Mouse (Mus musculus): Measurements from ENCODE around the gene Topaz1.

Topaz1 gene

DNA sequence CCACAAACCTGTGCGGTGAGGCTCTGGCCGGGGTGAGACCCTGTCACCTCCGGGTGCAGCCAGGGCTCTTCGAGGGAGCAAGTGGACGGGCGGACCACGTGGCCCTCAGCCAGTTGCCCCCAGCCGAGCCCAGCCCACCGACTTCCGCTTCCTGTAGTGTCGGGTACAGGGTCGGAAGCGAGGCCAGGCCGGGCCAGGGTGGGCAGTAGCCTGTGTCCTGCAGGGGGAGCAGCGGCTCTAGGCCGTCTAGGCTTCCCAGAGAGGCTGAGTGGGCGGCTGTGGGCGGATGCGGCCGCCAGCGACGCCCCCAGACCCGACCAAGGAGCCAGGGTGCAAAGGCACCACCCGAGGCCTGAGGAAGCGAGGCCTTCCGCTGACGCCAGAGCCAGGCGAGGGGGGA lies at the start of gene Topaz1:
Gene Topaz1, plus strand, starts transcription at position 287 of the 400 bp plus-strand sequence.
- DNase-seq (ENCODE audit: low read depth, low spot score): no peak

GRCm38 (mm10) chr9:122701817-122702216 lies 45.3 kb upstream of the Topaz1 start:
- DNase-seq (ENCODE audit: low read depth, low spot score): peak; percentile 67

- no peak for DNase-seq (ENCODE audit: low read depth, low spot score)
These were observed 33.3 kb upstream of the Topaz1 start for GRCm38 (mm10) chr9:122713836-122714235.

DNA sequence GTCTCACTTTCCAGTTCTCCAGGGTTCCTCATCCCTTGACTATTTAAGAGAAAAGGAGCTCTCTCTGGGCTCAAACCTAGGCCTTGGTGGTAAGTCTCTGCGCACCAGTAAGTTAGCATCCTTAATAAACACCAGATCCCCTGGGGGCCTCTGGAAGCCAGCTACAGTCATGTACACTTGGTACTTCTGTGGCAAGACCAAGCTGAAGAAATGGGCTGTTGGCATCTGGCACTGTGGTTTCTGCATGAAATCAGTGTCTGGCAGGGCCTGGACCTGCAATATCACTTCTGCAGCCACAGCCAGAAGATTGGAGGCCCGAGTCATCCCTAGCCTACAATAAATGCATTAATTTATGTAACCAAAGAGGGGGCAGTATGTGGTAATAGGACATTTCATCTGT lies 32.1 kb upstream of the Topaz1 start:
- DNase-seq (ENCODE audit: low read depth, low spot score): no peak

GRCm38 (mm10) chr9:122716131-122716921 lies 30.8 kb upstream of the Topaz1 start:
- no peak for DNase-seq (ENCODE audit: low read depth, low spot score)

DNA sequence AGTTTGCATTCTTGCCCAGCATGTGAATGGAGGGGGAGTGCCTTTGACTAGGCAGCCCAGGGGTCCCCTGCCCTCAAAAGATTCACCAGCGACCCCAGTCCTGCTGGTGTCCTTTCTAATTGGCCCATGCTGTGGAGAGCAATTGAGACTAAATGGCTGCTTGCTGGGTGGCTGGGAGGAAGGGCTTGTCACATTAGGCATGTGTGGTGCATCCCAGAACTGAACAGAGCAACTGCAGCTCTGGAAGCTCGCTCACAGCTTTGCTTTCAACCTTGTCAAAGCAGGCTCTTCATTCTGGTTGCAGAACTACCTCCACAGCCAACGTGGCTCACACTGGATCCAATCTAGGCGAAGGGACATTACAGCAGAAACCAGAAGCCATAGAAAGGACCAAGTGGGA lies 24.9 kb upstream of the Topaz1 start:
- DNase-seq (ENCODE audit: low read depth, low spot score): no peak

DNA sequence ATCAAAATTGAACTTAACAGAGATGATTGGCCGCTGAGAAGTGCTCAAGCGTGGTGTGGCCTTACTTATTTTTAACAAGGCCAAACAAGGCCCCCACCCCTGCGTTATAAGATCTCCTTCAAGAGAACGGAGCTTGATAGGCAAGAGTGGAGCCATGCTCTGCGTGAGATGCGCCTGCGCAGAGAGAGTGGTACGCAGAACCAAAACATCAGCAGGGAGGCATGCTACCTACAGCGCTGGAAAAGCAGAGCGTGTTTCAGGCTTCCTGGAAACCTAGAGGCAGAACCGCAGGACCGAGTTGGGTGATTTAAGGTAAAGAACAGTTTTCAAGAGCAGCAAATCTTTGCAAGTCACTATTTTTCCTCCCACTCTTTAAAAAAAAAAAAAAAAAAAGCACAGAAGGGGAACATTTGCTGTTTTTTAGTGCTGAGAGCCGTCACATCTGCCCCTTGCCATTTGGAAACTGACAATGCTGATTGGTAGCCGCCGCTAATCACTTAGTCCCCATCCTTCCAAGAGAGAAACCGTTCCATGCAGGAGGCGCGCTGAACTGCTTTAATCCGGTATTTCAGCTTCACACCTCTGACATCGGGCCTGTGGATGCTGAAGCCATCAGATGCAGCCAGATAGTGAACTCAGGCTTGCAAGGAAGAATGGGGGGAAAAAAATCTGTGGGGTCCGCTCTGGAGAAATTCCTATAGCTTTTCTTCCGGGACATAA lies 21.9 kb upstream of the Topaz1 start:
- no peak for DNase-seq (ENCODE audit: low read depth, low spot score)

- DNase-seq (ENCODE audit: low read depth, low spot score): peak; percentile 77
These were observed 17.6 kb upstream of the Topaz1 start for GRCm38 (mm10) chr9:122729500-122729899.

GRCm38 (mm10) chr9:122732126-122732810 lies 14.9 kb upstream of the Topaz1 start:
- no peak for DNase-seq (ENCODE audit: low read depth, low spot score)

DNA sequence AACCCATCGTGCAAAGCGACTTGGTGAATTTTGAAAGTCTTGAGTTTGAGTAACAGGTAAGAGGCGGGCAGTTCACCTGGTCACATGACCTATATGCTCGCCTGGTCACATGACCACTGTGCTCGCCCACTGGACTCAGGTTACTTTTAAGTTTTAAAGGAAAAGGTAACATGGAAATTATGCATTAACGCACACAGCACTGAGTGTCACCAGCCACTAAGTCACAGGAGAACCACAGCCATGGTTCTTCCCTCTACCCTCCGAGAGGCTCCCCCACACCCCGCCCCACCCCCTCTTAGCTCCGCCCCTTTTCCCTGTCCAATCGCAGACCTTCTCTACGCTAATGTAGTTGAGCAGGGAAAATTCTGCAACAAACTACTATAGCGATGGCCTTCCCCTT lies 13.9 kb upstream of the Topaz1 start:
- no peak for DNase-seq (ENCODE audit: low read depth, low spot score)

DNA sequence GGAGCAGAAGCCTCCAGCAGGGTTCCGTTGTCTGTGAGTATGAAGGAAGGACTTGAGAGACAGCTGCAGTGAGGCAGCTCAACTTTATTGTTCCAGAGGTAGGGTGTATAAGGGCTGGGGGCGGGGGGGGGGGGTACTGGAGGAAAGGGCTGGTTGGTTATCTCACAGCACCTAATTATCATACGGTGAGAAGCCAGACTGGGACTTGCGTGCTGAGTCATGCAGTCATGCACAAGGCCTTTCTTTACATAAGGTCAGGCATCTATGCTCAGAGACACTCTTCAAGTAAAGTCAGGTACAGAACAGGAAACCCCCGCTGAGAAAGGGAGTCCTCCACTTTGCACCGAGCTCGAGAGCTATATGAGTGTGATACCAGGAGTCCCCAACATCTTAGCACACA lies 12.2 kb upstream of the Topaz1 start:
- DNase-seq (ENCODE audit: low read depth, low spot score): no peak

- DNase-seq (ENCODE audit: low read depth, low spot score): no peak
These were observed 11.1 kb upstream of the Topaz1 start for GRCm38 (mm10) chr9:122736001-122736400.

DNA sequence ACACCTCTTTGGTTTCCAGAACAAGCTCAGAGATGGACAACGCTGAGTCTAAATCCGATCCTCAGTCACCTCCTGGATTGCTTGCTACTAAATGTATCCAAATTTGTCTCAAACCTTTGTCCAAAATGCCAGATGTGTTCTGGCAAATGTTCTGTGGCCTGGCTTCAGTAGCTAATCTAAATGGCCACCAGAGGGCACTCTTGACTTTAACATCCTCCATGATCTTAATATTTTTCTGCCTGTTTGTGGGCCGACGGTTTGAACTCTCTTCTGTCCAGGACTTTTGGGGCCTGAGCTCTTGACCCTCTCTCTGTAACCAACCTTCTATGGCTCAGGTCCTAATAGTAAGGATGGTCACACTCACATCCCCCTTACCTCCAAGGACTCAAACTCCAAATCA lies 10.4 kb upstream of the Topaz1 start:
- DNase-seq (ENCODE audit: low read depth, low spot score): peak; percentile 79

DNA sequence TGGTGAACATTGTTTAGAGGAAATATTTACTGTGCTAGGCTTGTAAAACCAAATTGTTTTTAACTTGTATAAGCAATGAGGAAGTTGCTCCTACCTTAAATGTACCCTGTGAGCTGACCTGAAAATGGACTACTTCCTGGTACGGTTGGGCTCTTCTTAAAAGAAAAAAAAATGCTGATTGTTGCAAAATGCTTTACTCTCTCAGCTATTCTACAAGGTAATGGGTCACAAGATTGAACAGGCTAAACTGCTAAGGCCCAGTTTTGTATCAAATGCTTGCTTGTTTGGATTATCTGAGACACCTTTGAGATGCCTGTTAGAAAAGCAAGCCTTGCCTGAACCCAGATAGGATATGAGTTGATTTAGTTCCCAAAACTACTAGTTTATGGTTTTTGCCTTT lies 1.3 kb upstream of the Topaz1 start:
- DNase-seq (ENCODE audit: low read depth, low spot score): no peak

- no peak for DNase-seq (ENCODE audit: low read depth, low spot score)
These were observed 10.5 kb downstream of the Topaz1 start for GRCm38 (mm10) chr9:122757614-122758013.

DNA sequence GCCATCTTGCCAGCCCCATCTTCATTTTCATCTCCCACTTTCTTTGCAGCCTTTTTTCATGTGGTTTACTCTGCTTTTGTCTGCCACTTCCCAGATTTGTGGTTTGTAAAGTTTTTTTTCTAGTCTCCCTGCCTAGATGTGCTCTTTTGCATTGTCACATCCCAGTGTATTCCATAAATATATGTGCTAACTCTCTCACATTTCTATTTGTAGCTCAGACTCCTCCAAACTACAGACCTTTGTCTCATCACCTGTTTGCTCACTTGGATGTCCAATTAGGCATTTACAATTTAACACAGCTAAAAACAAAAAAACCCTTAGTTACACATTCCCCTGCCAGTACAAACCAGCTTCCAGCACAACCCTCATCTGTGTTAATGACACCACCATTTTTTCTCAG lies 13.0 kb downstream of the Topaz1 start:
- DNase-seq (ENCODE audit: low read depth, low spot score): no peak

DNA sequence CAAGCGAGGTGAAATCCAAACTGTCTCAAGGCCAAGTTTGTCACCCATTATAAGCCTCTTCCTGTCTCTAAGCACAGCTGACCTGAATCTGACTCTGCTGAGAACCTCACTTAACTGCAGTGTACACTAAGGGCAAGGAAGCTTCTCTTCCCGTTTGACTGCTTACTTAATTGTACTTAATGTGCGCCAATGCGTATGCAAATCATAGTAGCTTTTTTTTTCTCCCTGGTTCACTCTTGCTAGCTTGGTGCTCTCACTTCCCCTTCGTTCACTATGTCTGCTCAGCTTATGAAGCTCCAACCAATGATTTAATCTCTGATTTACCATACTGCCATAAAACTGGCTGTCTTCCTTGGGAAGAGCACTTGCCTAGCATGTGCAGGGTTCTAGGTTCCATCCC lies 38.1 kb downstream of the Topaz1 start:
- no peak for DNase-seq (ENCODE audit: low read depth, low spot score)

DNA sequence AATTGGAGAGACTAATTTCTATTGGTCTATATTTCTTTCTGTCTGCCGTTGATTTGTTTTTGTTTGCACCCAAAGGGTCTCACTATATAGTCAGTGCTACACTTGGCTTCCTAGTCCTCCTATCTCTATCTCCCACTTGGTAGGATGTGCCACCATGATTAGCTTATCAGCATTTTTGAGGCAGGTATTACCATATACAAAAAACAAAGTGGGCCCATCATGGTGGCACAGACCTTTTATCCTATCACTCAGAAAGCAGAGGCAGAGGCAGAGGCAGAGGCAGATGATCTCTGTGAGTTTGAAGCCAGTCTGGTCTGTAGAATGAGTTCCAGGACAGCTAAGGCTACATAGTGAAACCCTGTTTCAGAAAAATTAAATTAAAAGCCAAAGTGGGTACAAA lies 39.4 kb downstream of the Topaz1 start:
- no peak for DNase-seq (ENCODE audit: low read depth, low spot score)

DNA sequence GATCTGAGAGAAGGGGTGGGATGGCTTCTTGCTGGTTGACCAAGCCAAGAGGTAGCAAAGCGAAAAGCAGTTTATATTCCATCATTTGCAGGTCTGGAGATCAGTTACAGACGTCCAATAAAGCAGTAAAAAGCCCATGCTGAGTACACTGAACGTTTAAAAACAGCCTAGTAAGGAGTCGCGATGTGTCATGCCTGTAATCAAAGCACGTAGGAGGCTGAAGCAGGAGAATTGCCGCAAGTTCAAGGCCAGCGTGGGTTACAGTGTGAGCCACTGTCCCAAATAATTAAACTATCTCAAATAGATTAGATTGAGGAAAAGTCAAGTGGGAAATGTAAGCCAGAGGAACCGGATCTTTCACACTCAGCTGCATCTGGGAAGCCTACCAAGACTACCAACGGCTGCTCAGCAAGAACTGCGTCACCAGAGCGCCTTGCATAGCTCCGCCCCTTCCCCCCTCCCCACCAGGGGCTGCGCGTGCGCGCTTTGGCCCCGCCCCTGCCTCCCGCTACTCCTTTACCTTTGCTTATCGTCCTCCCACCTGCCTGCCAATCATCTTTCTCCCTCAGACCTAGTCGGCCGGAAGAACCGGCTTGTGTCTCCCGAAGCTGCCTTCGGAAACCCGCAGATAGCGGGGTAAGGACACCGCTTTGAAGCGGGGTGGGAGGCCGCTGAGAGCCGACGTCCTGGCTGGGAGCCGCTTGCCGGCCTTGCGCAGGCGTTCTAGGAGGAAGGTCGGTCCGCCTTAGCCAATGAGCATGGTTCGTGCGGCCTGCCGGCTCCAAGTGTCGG lies 58.1 kb downstream of the Topaz1 start, which contains the start of gene Tcaim:
Gene Tcaim, plus strand, starts transcription at position 487 of the 792 bp plus-strand sequence.
- peak; percentile 93 for DNase-seq (ENCODE audit: low read depth, low spot score)

- no peak for DNase-seq (ENCODE audit: low read depth, low spot score)
These were observed 58.7 kb downstream of the Topaz1 start for GRCm38 (mm10) chr9:122805845-122806341.

DNA sequence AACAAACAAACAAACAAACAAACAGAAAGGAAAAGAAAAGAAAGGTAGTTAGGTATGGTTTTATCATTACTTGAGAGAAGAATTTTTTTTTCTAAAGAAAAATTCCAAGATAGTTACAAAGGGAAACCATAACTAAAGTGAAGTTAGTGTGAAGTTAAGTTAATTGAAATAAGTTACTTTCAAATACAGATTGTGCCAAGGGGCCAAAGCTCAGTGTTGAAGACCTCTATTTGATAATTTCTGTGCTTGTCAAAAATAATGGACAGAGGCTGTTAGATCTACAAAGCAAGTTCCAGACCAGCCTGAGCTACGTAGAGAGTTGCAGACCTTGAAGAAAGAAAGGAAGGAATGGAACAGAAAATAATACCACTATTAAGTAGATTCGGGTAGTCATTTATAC lies 60.0 kb downstream of the Topaz1 start:
- no peak for DNase-seq (ENCODE audit: low read depth, low spot score)
